Mouse (Mus musculus) frontal cortex, postnatal 14 days (tissue): ENCODE measurements at regions not wholly inside any gene's neighbourhood (a gene's known extent, or its start where the extent isn't known, plus 50 kb on each side); places are given as distances from the start of the nearest gene placed in this dataset.

Experiments
- DNase-seq, 2 experiments: peaks; one replicate each; pipeline ENCODE4 v3.0.0; 2022; ENCODE audit warnings: low spot score in 2 of 2

- no peak for DNase-seq
Observed at GRCm38 (mm10) chr11:64138934-64139333, 59.7 kb upstream of the Cox10 start.

- DNase-seq, result no peak
Observed at GRCm38 (mm10) chr11:64135766-64136165, 56.5 kb upstream of the Cox10 start.

GRCm38 (mm10) chr11:64135308-64135591, 56.0 kb upstream of the Cox10 start:
- DNase-seq, result no peak

DNA sequence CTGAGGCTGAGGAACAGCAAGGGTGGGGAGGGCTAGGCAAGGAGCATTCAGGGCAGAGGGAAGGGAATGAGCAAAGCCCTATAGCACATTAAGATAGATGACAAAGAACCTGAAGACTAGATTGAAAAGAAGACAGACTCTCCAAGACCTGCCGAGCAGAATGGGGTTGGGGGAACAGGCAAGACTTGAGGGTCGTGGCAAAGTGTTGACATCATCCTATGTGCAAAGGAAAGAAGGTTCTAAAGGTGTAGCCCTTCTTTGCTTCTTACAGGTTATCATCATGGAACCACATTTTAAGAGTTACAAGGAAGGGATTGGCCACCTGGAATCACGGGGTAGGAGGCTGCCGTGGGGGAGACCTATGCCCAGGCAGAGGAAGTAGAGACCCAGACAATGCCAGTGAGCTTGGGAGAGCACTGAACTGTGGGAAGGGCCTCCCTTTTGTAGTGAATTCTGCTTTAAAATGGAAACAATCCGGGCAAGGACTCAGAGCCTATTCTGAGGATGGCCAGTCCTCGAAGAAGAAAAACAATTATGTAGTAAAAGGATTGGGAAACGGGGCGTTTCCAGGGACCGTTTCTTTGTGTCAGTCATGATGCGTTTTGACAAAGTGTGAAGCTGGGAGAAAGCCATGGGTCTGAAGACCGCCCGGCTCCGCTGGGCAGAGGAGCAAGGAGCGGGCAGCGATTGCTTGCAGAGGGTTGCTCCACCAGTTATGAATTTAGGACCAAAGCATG, 55.5 kb upstream of the Cox10 start:
- DNase-seq, result no peak
